Mouse (Mus musculus): ENCODE results near the gene Wwp2. TPM values are rescaled to one million over a fixed set of nuclear protein-coding genes. Genes with fewer than 3 reads are reported as not detected.

Wwp2 gene
- total and polyA plus RNA-seq, 3 experiments, result 18.7 to 31.5 (median 20.5) TPM

DNA sequence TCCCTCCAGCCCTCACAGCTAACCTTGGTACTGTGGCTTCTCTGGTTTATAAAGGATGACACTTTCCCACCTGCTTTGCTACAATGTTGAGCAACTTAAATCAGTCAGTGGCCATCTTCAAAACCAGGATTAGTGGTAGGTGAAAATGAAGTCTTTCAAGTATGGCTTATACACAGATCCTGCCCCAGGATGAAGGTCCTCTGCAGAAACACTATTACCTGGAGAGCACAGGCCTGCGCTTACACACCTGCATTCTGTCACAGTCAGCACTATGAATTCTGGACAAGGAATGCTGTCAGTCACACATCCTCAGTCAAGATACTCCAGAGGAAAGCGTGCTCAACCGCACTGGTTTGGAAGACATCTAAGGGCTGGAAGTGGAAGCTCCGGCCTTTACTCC, 145.4 kb downstream of the Wwp2 start:
- H3K27ac ChIP-seq, result no peak overlapping the region
- no peak for TF ChIP-seq CTCF (IDR thresholded peaks at IDR 0.05)
- H3K4me3 ChIP-seq, result no peak overlapping the region
- peaks cover 3% of the 10 kb centered on the region for H3K4me1 ChIP-seq (ENCODE audit: control insufficient read depth, insufficient read depth, low read length)
- no peak overlapping the region for H3K9ac ChIP-seq (ENCODE audit: low read depth, low read length)
- DNase-seq, result no peak
- 93% methylated on average over 4 of the region's 4 CpGs for WGBS
- H3K27me3 ChIP-seq (ENCODE audit: control insufficient read depth, insufficient read depth, low read length), result no peaks in the 10 kb centered on the region
- H3K36me3 ChIP-seq (ENCODE audit: control insufficient read depth, insufficient read depth, low read length), result peaks cover 6% of the 10 kb centered on the region; the same call in 1 of the 2 replicates
- no peaks in the 10 kb centered on the region for H3K79me2 ChIP-seq (replicated peaks; ENCODE audit: control insufficient read depth, insufficient read depth, low read length)
- intact Hi-C loops (cut with DNase I), result loop anchor here (10.0 kb wide), 1 partner anchor 1983 kb away; the partner anchor contains the start of genes Dhx38 and Txnl4b

DNA sequence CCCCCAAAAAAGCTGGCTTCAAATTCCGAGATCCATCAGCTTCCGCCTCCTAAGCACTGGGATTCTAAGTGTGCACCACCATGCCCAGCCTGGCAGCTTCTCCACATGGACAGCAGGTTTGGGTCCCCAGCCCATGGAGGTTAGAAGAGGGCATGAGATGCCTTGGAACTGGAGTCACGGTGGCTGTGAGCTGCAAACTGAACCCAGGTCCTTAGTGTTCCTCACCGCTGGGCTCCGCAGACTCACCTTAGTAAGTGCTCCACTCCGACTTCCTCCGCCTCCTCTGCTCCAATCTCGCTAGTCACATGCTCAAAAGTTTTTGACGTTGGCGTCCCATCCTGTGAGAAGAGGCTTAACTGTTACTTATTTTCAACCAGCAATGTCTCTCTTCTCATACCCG, 146.0 kb downstream of the Wwp2 start:
- Histone ChIP-seq H3K27ac (no peak overlapping the region), H3K36me3 (ENCODE audit: control insufficient read depth, insufficient read depth, low read length) (peaks cover 7% of the 10 kb centered on the region; the same call in 1 of the 2 replicates), H3K4me3 (no peak overlapping the region), H3K4me1 (ENCODE audit: control insufficient read depth, insufficient read depth, low read length) (peaks cover 2% of the 10 kb centered on the region; the same call in 1 of the 2 replicates), H3K27me3 (ENCODE audit: control insufficient read depth, insufficient read depth, low read length) (no peaks in the 10 kb centered on the region), H3K9ac (ENCODE audit: low read depth, low read length) (no peak overlapping the region), H3K79me2 (replicated peaks; ENCODE audit: control insufficient read depth, insufficient read depth, low read length) (no peaks in the 10 kb centered on the region)
- intact Hi-C loops (cut with DNase I), result loop anchor here (10.0 kb wide), 1 partner anchor 1983 kb away; the partner anchor contains the start of genes Dhx38 and Txnl4b
- no peak for DNase-seq
- WGBS, result 90% methylated on average over 11 of the region's 11 CpGs
- TF ChIP-seq CTCF (IDR thresholded peaks at IDR 0.05), result no peak
- TF ChIP-seq EP300 (IDR thresholded peaks at IDR 0.05; ENCODE audit: insufficient read depth, low read depth, low read length), result no peak
- TF ChIP-seq POLR2A (IDR thresholded peaks at IDR 0.05; ENCODE audit: insufficient read depth, low read depth, low read length), result no peak

DNA sequence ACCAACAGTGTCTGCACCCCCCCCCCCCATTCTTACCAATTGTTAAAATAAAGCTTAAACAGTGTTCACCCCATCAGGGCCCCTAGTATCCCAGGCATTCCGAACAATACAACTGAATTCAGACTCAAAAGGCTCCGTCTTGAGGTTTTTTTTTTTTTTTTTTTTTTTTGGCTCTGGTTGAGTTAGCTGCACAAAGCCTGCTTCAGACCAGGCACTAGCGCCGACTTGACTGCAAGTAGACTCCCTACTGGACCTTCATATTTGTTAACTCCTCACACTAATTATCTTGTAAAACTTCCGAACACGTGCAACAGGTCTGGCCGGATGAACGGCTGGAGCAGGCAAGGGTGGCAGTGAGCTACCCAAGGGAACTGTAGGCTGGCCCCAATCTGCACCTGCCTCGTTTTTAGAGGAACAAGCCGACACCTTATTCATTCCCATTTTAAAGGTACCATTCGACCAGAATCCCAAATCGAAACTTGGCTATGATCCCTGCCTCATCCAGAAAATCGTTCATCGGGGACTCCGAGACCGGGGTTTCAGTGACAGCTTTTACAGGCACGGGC, 151.3 kb downstream of the Wwp2 start:
- peaks cover 7% of the 10 kb centered on the region; the same call in 1 of the 2 replicates for H3K36me3 ChIP-seq (ENCODE audit: control insufficient read depth, insufficient read depth, low read length)
- peaks cover 2% of the 10 kb centered on the region; the same call in 1 of the 2 replicates for H3K4me1 ChIP-seq (ENCODE audit: control insufficient read depth, insufficient read depth, low read length)
- peak overlapping the region; percentile 99 for H3K9ac ChIP-seq (ENCODE audit: low read depth, low read length)
- TF ChIP-seq EP300 (IDR thresholded peaks at IDR 0.05; ENCODE audit: insufficient read depth, low read depth, low read length) (no peak), POLR2A (IDR thresholded peaks at IDR 0.05; ENCODE audit: insufficient read depth, low read depth, low read length) (no peak), CTCF (IDR thresholded peaks at IDR 0.05) (no peak)
- H3K27me3 ChIP-seq (ENCODE audit: control insufficient read depth, insufficient read depth, low read length), result no peaks in the 10 kb centered on the region
- H3K79me2 ChIP-seq (replicated peaks; ENCODE audit: control insufficient read depth, insufficient read depth, low read length), result peaks cover 2% of the 10 kb centered on the region
- peak overlapping the region; percentile 86 for H3K27ac ChIP-seq
- no peak for DNase-seq
- H3K4me3 ChIP-seq, result peak overlapping the region; percentile 88
- intact Hi-C loops (cut with DNase I), result loop anchor here (10.0 kb wide), 1 partner anchor 1977 kb away; the partner anchor contains the start of genes Dhx38 and Txnl4b
- WGBS, result under 1% methylated on average over 17 of the region's 17 CpGs

DNA sequence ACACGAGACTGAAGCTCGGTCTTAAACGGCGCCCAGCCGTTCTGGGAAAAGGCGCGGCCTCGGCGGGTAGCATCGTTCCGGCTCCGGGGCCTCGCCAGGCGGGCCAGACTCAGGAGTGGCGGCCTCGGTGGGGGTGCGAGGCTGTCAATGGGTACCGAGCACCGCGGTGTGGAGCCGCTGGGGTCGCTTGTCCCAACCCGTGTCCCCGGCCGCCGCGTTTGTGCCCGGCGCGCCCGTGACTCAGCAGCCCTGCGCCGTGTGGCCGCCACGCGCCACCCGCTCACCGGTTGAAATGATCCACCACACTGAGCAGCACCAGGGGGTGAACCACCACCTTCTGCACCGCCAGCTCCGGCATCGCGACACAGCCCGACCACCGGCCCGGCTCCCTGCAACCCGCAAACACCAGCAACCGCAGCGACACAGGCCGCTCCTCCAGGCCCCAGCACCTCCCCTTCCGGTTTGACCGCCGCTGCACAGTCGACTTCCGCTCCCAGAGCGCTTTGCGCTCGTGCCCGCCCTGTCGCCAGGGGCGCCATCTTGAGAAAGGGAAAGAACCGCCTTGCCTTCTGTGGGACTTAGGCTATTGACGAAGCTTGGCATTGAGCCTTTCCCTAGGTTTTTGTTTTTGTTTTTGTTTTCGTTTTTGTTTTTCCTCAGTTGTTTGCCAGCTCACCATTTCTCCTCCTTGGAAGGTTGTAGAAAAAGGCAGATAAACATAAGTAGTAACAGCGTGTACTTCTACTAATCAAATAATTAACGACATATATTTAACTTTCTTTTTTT, 152.0 kb downstream of the Wwp2 start, which contains the start of gene Psmd7:
Gene Psmd7 (minus strand): TSS at position 470 of the 786 bp plus-strand sequence.
- Histone ChIP-seq H3K27me3 (ENCODE audit: control insufficient read depth, insufficient read depth, low read length) (no peaks in the 10 kb centered on the region), H3K79me2 (replicated peaks; ENCODE audit: control insufficient read depth, insufficient read depth, low read length) (peaks cover 2% of the 10 kb centered on the region), H3K4me1 (ENCODE audit: control insufficient read depth, insufficient read depth, low read length) (peaks cover 2% of the 10 kb centered on the region; the same call in 1 of the 2 replicates), H3K4me3 (peak within 1 kb of the TSS; percentile 88), H3K27ac (peak within 1 kb of the TSS; percentile 86), H3K9ac (ENCODE audit: low read depth, low read length) (peak within 1 kb of the TSS; percentile 99), H3K36me3 (ENCODE audit: control insufficient read depth, insufficient read depth, low read length) (peaks cover 7% of the 10 kb centered on the region; the same call in 1 of the 2 replicates)
- intact Hi-C loops (cut with DNase I), result loop anchor here (10.0 kb wide), 1 partner anchor 1977 kb away; the partner anchor contains the start of genes Dhx38 and Txnl4b
- 2% methylated on average over 65 of the region's 65 CpGs for WGBS
- peak; percentile 54; the same call in 1 of the 2 replicates for TF ChIP-seq EP300 (IDR thresholded peaks at IDR 0.05; ENCODE audit: insufficient read depth, low read depth, low read length)
- peak; percentile 68 for TF ChIP-seq CTCF (IDR thresholded peaks at IDR 0.05)
- TF ChIP-seq POLR2A (IDR thresholded peaks at IDR 0.05; ENCODE audit: insufficient read depth, low read depth, low read length), result peak; percentile 86
- DNase-seq, result peak; percentile 95 to 98

DNA sequence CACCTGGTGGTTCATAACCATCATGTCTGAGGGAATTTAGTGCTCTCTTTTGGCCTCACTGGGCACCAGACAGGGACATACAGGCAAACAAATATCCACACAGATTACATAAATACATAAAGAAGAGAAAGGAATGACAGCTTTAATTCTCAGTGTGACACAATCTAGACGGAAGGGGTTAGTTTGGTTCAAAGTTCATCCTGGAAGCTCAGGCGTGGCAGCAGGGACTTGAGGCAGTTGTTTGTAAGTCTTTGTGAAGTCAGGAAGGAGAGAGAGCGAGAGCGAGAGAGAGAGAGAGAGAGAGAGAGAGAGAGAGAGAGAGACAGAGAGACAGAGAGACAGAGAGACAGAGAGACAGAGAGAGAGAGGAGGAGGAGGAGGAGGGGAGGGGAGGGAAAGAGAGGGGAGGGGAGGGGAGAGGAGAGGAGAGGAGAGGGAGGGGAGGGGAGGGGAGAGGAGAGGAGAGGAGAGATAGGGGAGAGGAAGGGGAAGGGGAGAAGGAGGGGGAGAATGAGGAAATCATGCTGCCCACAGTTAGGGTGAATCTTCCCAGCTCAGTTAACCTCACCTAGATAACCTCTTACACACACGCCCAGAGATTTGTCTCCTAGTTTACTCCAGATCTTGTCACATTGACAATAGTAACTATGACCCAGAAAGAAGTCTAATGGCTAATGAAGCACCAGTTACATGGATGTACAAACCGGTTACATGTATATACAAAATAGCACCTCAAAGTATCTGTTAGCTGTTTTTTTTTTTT, 158.0 kb downstream of the Wwp2 start:
- TF ChIP-seq CTCF (IDR thresholded peaks at IDR 0.05), result no peak
- no peak for TF ChIP-seq EP300 (IDR thresholded peaks at IDR 0.05; ENCODE audit: insufficient read depth, low read depth, low read length)
- no peak for TF ChIP-seq POLR2A (IDR thresholded peaks at IDR 0.05; ENCODE audit: insufficient read depth, low read depth, low read length)

More for the DNA sequence above, 158.0 kb downstream of the Wwp2 start:
- H3K36me3 ChIP-seq (ENCODE audit: control insufficient read depth, insufficient read depth, low read length), result no peaks in the 10 kb centered on the region
- H3K79me2 ChIP-seq (replicated peaks; ENCODE audit: control insufficient read depth, insufficient read depth, low read length), result no peaks in the 10 kb centered on the region
- H3K27me3 ChIP-seq (ENCODE audit: control insufficient read depth, insufficient read depth, low read length), result no peaks in the 10 kb centered on the region
- no peak overlapping the region for H3K4me3 ChIP-seq
- H3K27ac ChIP-seq, result no peak overlapping the region
- intact Hi-C loops (cut with DNase I), result no loop called here
- 68% methylated on average over 6 of the region's 6 CpGs for WGBS
- no peak overlapping the region for H3K9ac ChIP-seq (ENCODE audit: low read depth, low read length)
- DNase-seq, result no peak
- no peaks in the 10 kb centered on the region for H3K4me1 ChIP-seq (ENCODE audit: control insufficient read depth, insufficient read depth, low read length)
